Mouse (Mus musculus) hindbrain, postnatal 0 days (tissue): Measurements from ENCODE around the gene Slc12a4. TPM values are rescaled to one million over a fixed set of nuclear protein-coding genes. Genes with fewer than 3 reads are reported as not detected.

Experiments used
- ATAC-seq: fragments of 200-750 bp; cut with Nextera tagmentation; 2 replicates; pipeline ENCODE4 v1.8.0; 2017; ENCODE audit warnings: mild to moderate bottlenecking, moderate TSS enrichment, moderate library complexity
- DNase-seq: peaks from one replicate; pipeline ENCODE4 v3.0.0-alpha.2; 2015; ENCODE audit warnings: low spot score
- H3K27ac ChIP-seq: fragments of 300-500 bp; sonication (generic); 2 replicates; pipeline ENCODE4 v1.5.1; 2014; ENCODE audit warnings: mild to moderate bottlenecking
- H3K27me3 ChIP-seq: fragments of 300-500 bp; sonication (generic); 2 replicates; pipeline ENCODE4 v1.6.1; 2014; ENCODE audit warnings: low read length, mixed read lengths; ENCODE audit not compliant: insufficient read depth
- H3K36me3 ChIP-seq: fragments of 300-500 bp; sonication (generic); 2 replicates; pipeline ENCODE4 v1.6.1; 2014; ENCODE audit warnings: low read length, mixed read lengths; ENCODE audit not compliant: insufficient read depth
- H3K4me1 ChIP-seq: fragments of 300-500 bp; sonication (generic); 2 replicates; pipeline ENCODE4 v1.6.1; 2014; ENCODE audit warnings: antibody characterized with exemption, low read length, mixed read lengths; ENCODE audit not compliant: insufficient read depth
- H3K4me2 ChIP-seq: fragments of 300-500 bp; sonication (generic); 2 replicates; pipeline ENCODE4 v1.6.1; 2014; ENCODE audit warnings: low read depth, mild to moderate bottlenecking, low read length, moderate library complexity, mixed read lengths
- H3K4me3 ChIP-seq: fragments of 300-500 bp; sonication (generic); 2 replicates; pipeline ENCODE4 v1.5.1; 2014; ENCODE audit warnings: low read length
- H3K9ac ChIP-seq: fragments of 300-500 bp; sonication (generic); replicated peaks from 2 replicates; pipeline ENCODE4 v1.6.1; 2014; ENCODE audit warnings: mild to moderate bottlenecking, low read length, moderate library complexity, mixed read lengths
- H3K9me3 ChIP-seq: fragments of 300-500 bp; sonication (generic); 2 replicates; pipeline ENCODE4 v1.6.1; 2016; ENCODE audit warnings: low read length, mixed read lengths
- CTCF ChIP-seq: IDR thresholded peaks from 2 replicates; pipeline ENCODE4 v1.5.1; 2016; ENCODE audit warnings: antibody characterized with exemption, control low read depth, low read depth
- WGBS: fragments of 180-500 bp; shearing (Covaris S2); extraction: QIAGEN DNeasy Blood & Tissue Kit; methylation state at CpG from one replicate; pipeline ENCODE4 v1.1.7; 2014; 5-methylcytosine and 5-hydroxymethylcytosine counted together
- microRNA-seq, 2 experiments: library from miRNA; unstranded; fragments of <30 nt; microRNA quantifications; one replicate each; pipeline ENCODE4; 2016
- polyA plus RNA-seq: library from polyadenylated mRNA; unstranded; fragments of >200 nt; fragmentation: Nextera tagmentation; extraction: Ambion mirVana; gene quantifications from 2 replicates; pipeline ENCODE4 v1.2.1, GENCODE M21; 2015
- total RNA-seq: library from RNA; depleted of rRNA; stranded (reverse); fragments of >200 nt; gene quantifications from 2 replicates; pipeline ENCODE4 v1.2.3, GENCODE M21; 2014; rRNA removed

Gene Slc12a4
- total and polyA plus RNA-seq, 2 experiments from 2014 or later, result 16.3 to 25.5 TPM

DNA sequence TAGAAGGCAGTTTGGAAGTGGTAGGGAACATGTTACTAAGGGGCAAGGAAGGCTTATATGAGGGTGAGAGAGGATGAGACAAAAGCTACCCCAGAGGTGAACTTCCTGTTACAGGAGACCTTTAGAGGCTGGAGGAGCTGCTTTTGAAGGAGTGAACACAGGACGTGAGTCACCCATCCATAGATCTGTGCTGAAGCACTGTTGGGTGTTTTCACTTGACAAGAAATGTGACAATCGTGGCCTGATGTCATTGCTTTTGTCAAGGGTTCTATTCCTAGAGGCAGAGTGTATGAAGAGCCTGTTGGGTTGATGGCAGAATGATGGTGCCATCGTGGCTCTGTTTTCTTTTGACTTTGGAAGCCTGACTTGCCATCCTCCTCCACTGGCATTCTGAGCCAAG, 46.5 kb downstream of the Slc12a4 start:
- H3K4me1 ChIP-seq, result no peaks in the 10 kb centered on the region
- H3K27me3 ChIP-seq, result no peaks in the 10 kb centered on the region
- H3K9me3 ChIP-seq, result no peaks in the 10 kb centered on the region
- H3K9ac ChIP-seq, result no peak overlapping the region
- no peak overlapping the region for H3K4me2 ChIP-seq
- no peak for DNase-seq
- no peak for ATAC-seq
- H3K4me3 ChIP-seq, result no peak overlapping the region
- no peak for TF ChIP-seq CTCF
- H3K27ac ChIP-seq, result no peak overlapping the region
- WGBS, result 89% methylated on average over 3 of the region's 3 CpGs
- 0 out of 2 replicates have a peak, but pooled peaks cover 3% of the 10 kb centered on the region for H3K36me3 ChIP-seq

DNA sequence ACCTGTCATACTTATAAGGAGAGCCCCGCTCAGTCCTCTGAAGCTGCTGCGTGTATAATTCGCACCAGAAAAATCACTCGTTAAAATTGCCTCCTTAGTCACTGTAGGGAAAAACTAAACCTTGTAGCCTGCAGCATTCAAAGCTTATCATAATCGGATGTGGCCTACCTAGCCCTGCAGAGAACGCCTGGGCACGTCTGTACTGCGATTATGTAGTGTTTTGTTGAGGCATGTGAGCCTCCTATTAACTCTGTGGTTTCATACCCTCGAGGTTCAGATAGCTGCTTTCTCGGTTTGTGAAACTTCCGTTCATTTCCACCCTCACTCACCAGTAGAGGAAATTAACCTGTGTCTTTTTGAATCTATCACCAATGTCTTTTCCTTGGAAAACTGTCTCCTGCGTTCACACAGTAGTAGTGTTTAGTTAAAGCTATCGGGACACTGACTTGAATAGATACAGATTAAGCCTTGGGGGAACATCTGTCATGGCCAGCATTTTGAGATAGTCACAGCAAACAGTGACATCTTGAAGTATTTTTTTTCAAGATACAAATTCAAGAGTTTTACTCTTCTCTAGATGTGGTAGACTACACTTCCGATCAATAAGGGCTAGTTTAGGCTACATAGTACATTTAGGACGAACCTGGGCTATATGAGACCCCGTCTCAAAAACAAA, 64.8 kb downstream of the Slc12a4 start:
- Histone ChIP-seq H3K4me2 (peak overlapping the region; percentile 84), H3K9me3 (no peaks in the 10 kb centered on the region), H3K4me1 (peaks cover 5% of the 10 kb centered on the region), H3K36me3 (no peaks in the 10 kb centered on the region), H3K9ac (peak overlapping the region; percentile 96), H3K27me3 (no peaks in the 10 kb centered on the region), H3K27ac (peak overlapping the region; percentile 87), H3K4me3 (peak overlapping the region; percentile 70)
- WGBS, result 36% methylated on average over 16 of the region's 16 CpGs
- no peak for TF ChIP-seq CTCF
- ATAC-seq, result no peak
- no peak for DNase-seq

DNA sequence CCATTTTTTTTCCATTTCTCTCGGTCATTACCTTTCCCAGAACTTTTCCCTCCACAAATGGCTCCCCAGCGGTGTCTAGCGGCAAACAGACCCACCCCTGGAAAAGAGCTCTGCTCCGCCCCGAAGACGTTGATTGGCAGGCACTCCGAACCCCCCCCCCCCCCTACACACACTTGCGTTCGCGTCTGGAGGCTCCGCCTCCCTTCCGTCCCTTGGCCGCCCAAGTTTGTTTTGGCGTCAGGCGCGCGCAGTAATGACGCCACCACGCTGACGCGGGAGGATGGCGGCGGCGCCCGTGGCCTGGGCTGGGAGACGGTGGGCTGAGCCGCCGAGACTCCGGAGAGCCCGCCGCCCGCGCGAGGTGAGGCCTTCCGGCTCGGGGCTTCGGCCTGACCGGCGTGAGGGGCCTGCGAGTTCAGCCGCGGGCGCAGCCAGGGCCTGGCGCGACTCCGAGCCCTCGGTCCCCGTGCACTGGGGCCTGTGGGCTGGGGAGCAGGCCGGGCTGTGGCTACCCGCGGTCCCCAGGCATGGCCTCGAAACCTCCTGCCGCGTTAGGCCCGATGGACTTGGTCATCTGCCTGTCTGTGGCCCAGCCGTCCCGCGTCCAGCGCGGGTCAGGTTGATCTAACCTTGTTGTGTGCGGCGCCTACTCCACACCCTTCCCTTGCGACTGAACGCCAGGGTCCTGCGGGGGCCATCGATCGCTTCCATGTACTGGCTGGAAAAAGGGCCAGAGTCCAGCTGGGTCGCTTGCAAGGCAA, 65.5 kb downstream of the Slc12a4 start, which contains the start of gene Pskh1:
Gene Pskh1, plus strand, starts transcription at position 262 of the 761 bp plus-strand sequence.
- H3K4me1 ChIP-seq, result peaks cover 5% of the 10 kb centered on the region
- under 1% methylated on average over 64 of the region's 68 CpGs for WGBS
- peak within 1 kb of the TSS; percentile 87 for H3K27ac ChIP-seq
- peak within 1 kb of the TSS; percentile 84 for H3K4me2 ChIP-seq
- no peaks in the 10 kb centered on the region for H3K9me3 ChIP-seq
- ATAC-seq (peak; percentile 96), DNase-seq (peak; percentile 97)
- TF ChIP-seq CTCF, result no peak
- peak within 1 kb of the TSS; percentile 96 for H3K9ac ChIP-seq
- no peaks in the 10 kb centered on the region for H3K36me3 ChIP-seq
- H3K4me3 ChIP-seq, result peak within 1 kb of the TSS; percentile 70
- no peaks in the 10 kb centered on the region for H3K27me3 ChIP-seq

DNA sequence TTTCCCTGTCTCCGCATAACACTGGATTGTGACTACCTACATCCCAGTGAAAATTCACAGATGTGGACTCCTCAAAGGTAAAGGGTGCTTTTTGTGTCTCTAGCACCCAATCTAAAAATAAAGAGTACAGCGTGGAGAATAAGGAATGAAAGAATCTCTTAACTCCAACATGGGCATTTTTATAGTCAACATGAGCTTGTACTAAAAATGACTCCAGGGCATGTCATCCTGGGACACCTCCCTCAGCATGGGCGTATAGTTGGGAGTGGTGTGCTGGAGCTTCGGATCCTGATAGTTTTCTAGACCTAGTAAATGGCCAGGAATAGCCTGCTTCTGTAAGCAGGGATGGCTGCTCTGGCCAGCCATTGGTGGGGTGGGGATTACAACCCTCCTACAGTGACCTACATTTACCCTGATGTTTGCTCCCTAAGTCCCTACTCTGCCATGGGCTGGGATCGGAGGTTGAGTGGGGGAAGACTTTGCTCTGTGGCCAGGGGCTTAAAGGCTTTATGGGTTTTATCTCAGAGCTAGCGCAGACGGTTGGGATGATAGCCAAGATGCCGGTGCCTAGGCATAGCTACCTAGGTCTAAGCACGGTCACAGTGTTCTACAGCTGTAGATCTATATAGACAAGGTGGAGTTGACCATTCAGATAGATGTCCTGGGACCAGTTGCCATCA, 68.0 kb downstream of the Slc12a4 start:
- no peak overlapping the region for H3K4me2 ChIP-seq
- H3K9ac ChIP-seq, result no peak overlapping the region
- H3K4me1 ChIP-seq, result peaks cover 5% of the 10 kb centered on the region
- DNase-seq (no peak), ATAC-seq (no peak)
- H3K27me3 ChIP-seq, result no peaks in the 10 kb centered on the region
- no peak overlapping the region for H3K4me3 ChIP-seq
- no peak overlapping the region for H3K27ac ChIP-seq
- H3K36me3 ChIP-seq, result no peaks in the 10 kb centered on the region
- 87% methylated on average over 9 of the region's 9 CpGs for WGBS
- H3K9me3 ChIP-seq, result no peaks in the 10 kb centered on the region
- no peak for TF ChIP-seq CTCF

Small RNAs within 50 kb of the gene (microRNA-seq; reads per million reads assigned to microRNA genes)
- gene Mir7074, result 0 reads per million in 2 experiments

Other genes with a start within 250 kb of the Slc12a4 start
- 53.1 and 56.3 TPM in 2 replicates for gene Gfod2, start 207.4 kb downstream of the Slc12a4 start, total RNA-seq
- gene Gfod2, start 207.4 kb downstream of the Slc12a4 start, polyA plus RNA-seq, result 53.7 and 53.8 TPM in 2 replicates
- gene Ranbp10, start 138.7 kb downstream of the Slc12a4 start, total RNA-seq, result 10.5 and 15.7 TPM in 2 replicates
- gene Ranbp10, start 138.7 kb downstream of the Slc12a4 start, polyA plus RNA-seq, result 6.3 and 7.2 TPM in 2 replicates
- gene Tsnaxip1, start 138.4 kb downstream of the Slc12a4 start, total RNA-seq, result 0.36 and 0.37 TPM in 2 replicates
- 0.64 and 0.71 TPM in 2 replicates for gene Tsnaxip1, start 138.4 kb downstream of the Slc12a4 start, polyA plus RNA-seq
- 40.9 and 45.3 TPM in 2 replicates for gene Cenpt, start 112.8 kb downstream of the Slc12a4 start, total RNA-seq
- gene Cenpt, start 112.8 kb downstream of the Slc12a4 start, polyA plus RNA-seq, result 39.9 and 42.8 TPM in 2 replicates
- gene Thap11, start 111.0 kb downstream of the Slc12a4 start, total RNA-seq, result 86.9 and 112 TPM in 2 replicates
- gene Thap11, start 111.0 kb downstream of the Slc12a4 start, polyA plus RNA-seq, result 44.9 and 45.6 TPM in 2 replicates
- gene Nutf2, start 105.5 kb downstream of the Slc12a4 start, total RNA-seq, result 20.1 and 49.6 TPM in 2 replicates
- 119 and 158 TPM in 2 replicates for gene Nutf2, start 105.5 kb downstream of the Slc12a4 start, polyA plus RNA-seq
- gene Edc4, start 85.2 kb downstream of the Slc12a4 start, total RNA-seq, result 113 and 118 TPM in 2 replicates
- gene Edc4, start 85.2 kb downstream of the Slc12a4 start, polyA plus RNA-seq, result 41.7 and 42.0 TPM in 2 replicates
- gene Nrn1l, start 72.5 kb downstream of the Slc12a4 start, total RNA-seq, result 0.75 and 3.3 TPM in 2 replicates
- gene Nrn1l, start 72.5 kb downstream of the Slc12a4 start, polyA plus RNA-seq, result 1.9 and 2.0 TPM in 2 replicates
- 30.0 and 32.3 TPM in 2 replicates for gene Pskh1, start 65.7 kb downstream of the Slc12a4 start, total RNA-seq
- gene Pskh1, start 65.7 kb downstream of the Slc12a4 start, polyA plus RNA-seq, result 11.3 and 11.5 TPM in 2 replicates
- gene Ctrl, start 32.2 kb downstream of the Slc12a4 start, total RNA-seq, result 1.7 and 5.5 TPM in 2 replicates
- gene Ctrl, start 32.2 kb downstream of the Slc12a4 start, polyA plus RNA-seq, result 3.1 and 3.3 TPM in 2 replicates
- 67.3 and 75.1 TPM in 2 replicates for gene Psmb10, start 27.7 kb downstream of the Slc12a4 start, total RNA-seq
- 115 and 117 TPM in 2 replicates for gene Psmb10, start 27.7 kb downstream of the Slc12a4 start, polyA plus RNA-seq
- gene Lcat, start 22.7 kb downstream of the Slc12a4 start, total RNA-seq, result 24.7 and 26.5 TPM in 2 replicates
- 13.0 and 16.8 TPM in 2 replicates for gene Lcat, start 22.7 kb downstream of the Slc12a4 start, polyA plus RNA-seq
- gene Dpep3, start 13.3 kb upstream of the Slc12a4 start, total RNA-seq, result not detected in 2 replicates
- not detected in 2 replicates for gene Dpep3, start 13.3 kb upstream of the Slc12a4 start, polyA plus RNA-seq
- gene Dus2, start 25.2 kb upstream of the Slc12a4 start, total RNA-seq, result 9.3 and 15.4 TPM in 2 replicates
- gene Dus2, start 25.2 kb upstream of the Slc12a4 start, polyA plus RNA-seq, result 20.2 and 22.4 TPM in 2 replicates
- not detected in 2 replicates for gene Dpep2nb, start 39.9 kb upstream of the Slc12a4 start, total RNA-seq
- not detected in 2 replicates for gene Dpep2nb, start 39.9 kb upstream of the Slc12a4 start, polyA plus RNA-seq
- gene Ddx28, start 45.8 kb upstream of the Slc12a4 start, total RNA-seq, result 36.7 and 43.3 TPM in 2 replicates
- gene Ddx28, start 45.8 kb upstream of the Slc12a4 start, polyA plus RNA-seq, result 19.7 and 20.2 TPM in 2 replicates
- gene Nfatc3, start 92.7 kb upstream of the Slc12a4 start, total RNA-seq, result 14.0 and 24.0 TPM in 2 replicates
- gene Nfatc3, start 92.7 kb upstream of the Slc12a4 start, polyA plus RNA-seq, result 2.8 and 2.9 TPM in 2 replicates
- 0.10 and 0.75 TPM in 2 replicates for gene Esrp2, start 170.9 kb upstream of the Slc12a4 start, total RNA-seq
- gene Esrp2, start 170.9 kb upstream of the Slc12a4 start, polyA plus RNA-seq, result 0.10 and 0.15 TPM in 2 replicates
- 14.9 and 18.2 TPM in 2 replicates for gene Pla2g15, start 184.3 kb upstream of the Slc12a4 start, total RNA-seq
- 14.6 and 15.7 TPM in 2 replicates for gene Pla2g15, start 184.3 kb upstream of the Slc12a4 start, polyA plus RNA-seq
- 35.2 and 39.1 TPM in 2 replicates for gene Slc7a6, start 202.8 kb upstream of the Slc12a4 start, total RNA-seq
- gene Slc7a6, start 202.8 kb upstream of the Slc12a4 start, polyA plus RNA-seq, result 49.9 and 53.2 TPM in 2 replicates
- gene Slc7a6os, start 244.8 kb upstream of the Slc12a4 start, total RNA-seq, result 56.7 and 67.6 TPM in 2 replicates
- 36.1 and 37.4 TPM in 2 replicates for gene Slc7a6os, start 244.8 kb upstream of the Slc12a4 start, polyA plus RNA-seq
- 60.1 and 71.3 TPM in 2 replicates for gene Prmt7, start 244.8 kb upstream of the Slc12a4 start, total RNA-seq
- 47.2 and 50.9 TPM in 2 replicates for gene Prmt7, start 244.8 kb upstream of the Slc12a4 start, polyA plus RNA-seq